In the genomic region with DNA sequence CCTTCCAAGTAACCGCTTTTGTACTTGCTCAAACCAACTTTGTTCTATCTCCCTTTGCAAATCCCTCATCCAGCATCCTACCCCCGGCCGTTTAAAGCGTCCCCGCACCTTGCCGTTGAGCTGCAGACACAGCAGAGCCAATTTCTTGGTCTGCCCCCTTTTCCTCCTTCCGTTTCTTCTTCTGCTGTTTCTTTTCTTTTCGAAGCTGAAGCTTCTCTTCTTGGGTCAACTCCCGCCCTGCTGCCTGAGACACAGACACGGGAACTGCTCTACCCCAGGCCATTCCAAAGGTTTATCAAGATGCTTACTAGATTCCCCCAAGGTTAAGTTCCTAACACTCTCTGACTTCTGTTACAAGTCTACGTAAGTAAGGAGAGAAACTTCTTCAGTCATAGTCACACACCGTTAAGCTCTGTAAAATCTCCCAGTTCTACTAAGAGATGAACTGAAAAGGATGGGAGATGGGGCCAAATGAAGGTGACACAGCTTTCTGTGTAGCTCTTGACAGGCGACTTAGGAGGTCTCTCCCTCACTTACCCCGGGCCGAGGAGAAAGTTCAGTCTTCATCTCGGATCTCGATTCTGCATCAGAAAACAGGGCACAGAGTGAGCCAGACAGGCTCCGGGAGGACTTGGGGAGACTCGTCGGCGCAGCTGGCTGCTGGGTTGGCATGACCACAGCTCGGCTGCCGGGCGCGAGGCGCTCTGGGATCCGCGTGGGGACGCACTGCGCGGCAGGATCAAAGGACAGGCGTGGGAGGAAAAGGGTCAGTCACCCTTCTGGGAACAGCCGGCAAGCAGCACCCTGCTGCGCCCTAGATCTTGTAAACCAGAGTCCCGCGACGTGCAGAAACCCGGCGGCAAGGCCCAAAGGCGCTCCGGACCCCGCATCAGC, we compare ENCODE assay signal across 8 mouse cellular contexts. TPM values are rescaled to one million over a fixed set of nuclear protein-coding genes. Genes with fewer than 3 reads are reported as not detected.
DNase-seq lines count a peak whose midpoint lies in the region; ATAC-seq and TF ChIP-seq lines count a peak whose summit lies in the region.

No protein-coding gene starts in this region.

- H3K4me1 ChIP-seq in heart, embryonic 12.5 days (replicated peaks): peaks cover 20% of the 10 kb centered on the region
- peaks cover 24% of the 10 kb centered on the region for H3K4me1 ChIP-seq in forebrain, embryonic 15.5 days
- peaks cover 19% of the 10 kb centered on the region for H3K4me1 ChIP-seq in limb, embryonic 12.5 days (replicated peaks)
- H3K4me1 ChIP-seq in neural tube, embryonic 13.5 days (replicated peaks): peaks cover 26% of the 10 kb centered on the region

- peak overlapping the region; percentile 77 for H3K9ac ChIP-seq in heart, embryonic 12.5 days
- peak overlapping the region; percentile 87 for H3K9ac ChIP-seq in forebrain, embryonic 15.5 days (replicated peaks)
- peak overlapping the region; percentile 87 for H3K9ac ChIP-seq in limb, embryonic 12.5 days (replicated peaks)
- H3K9ac ChIP-seq in neural tube, embryonic 13.5 days: peak overlapping the region; percentile 95

- WGBS in heart, embryonic 12.5 days: 13% methylated on average over 42 of the region's 42 CpGs
- 15% methylated on average over 42 of the region's 42 CpGs for WGBS in forebrain, embryonic 15.5 days
- WGBS in limb, embryonic 12.5 days: 13% methylated on average over 42 of the region's 42 CpGs
- WGBS in neural tube, embryonic 13.5 days: 14% methylated on average over 42 of the region's 42 CpGs

- ATAC-seq in heart, embryonic 12.5 days (ENCODE audit: insufficient number of reproducible peaks, low FRiP score): peak; percentile 74
- peak; percentile 41 for ATAC-seq in Patski
- peak; percentile 59 for ATAC-seq in forebrain, embryonic 15.5 days (replicated peaks)
- ATAC-seq in limb, embryonic 12.5 days (ENCODE audit: insufficient number of reproducible peaks, insufficient read depth, low FRiP score, low TSS enrichment, low read depth): peak; percentile 46
- ATAC-seq in neural tube, embryonic 13.5 days (ENCODE audit: low read depth): peak; percentile 70
- ATAC-seq in monocyte, adult 5-6 weeks (replicated peaks; ENCODE audit: insufficient number of reproducible peaks, low FRiP score, low TSS enrichment, poor library complexity, severe bottlenecking): no peak

- H3K4me3 ChIP-seq in heart, embryonic 12.5 days: peak overlapping the region; percentile 83
- peak overlapping the region; percentile 76 for H3K4me3 ChIP-seq in forebrain, embryonic 15.5 days
- peak overlapping the region; percentile 87 for H3K4me3 ChIP-seq in limb, embryonic 12.5 days (replicated peaks)
- peak overlapping the region; percentile 93 for H3K4me3 ChIP-seq in neural tube, embryonic 13.5 days

- TF ChIP-seq CTCF in Patski (IDR thresholded peaks at IDR 0.05): no peak

- peak overlapping the region; percentile 76 for H3K27ac ChIP-seq in heart, embryonic 12.5 days (ENCODE audit: poor library complexity, severe bottlenecking)
- peak overlapping the region; percentile 81 for H3K27ac ChIP-seq in forebrain, embryonic 15.5 days (replicated peaks)
- H3K27ac ChIP-seq in limb, embryonic 12.5 days: peak overlapping the region; percentile 80
- H3K27ac ChIP-seq in neural tube, embryonic 13.5 days (replicated peaks): peak overlapping the region; percentile 88

- no peaks in the 10 kb centered on the region for H3K9me3 ChIP-seq in heart, embryonic 12.5 days (replicated peaks)
- H3K9me3 ChIP-seq in forebrain, embryonic 15.5 days: no peaks in the 10 kb centered on the region
- H3K9me3 ChIP-seq in limb, embryonic 12.5 days: no peaks in the 10 kb centered on the region
- H3K9me3 ChIP-seq in neural tube, embryonic 13.5 days: no peaks in the 10 kb centered on the region

- no peaks in the 10 kb centered on the region for H3K27me3 ChIP-seq in heart, embryonic 12.5 days (replicated peaks)
- H3K27me3 ChIP-seq in Patski: no peaks in the 10 kb centered on the region
- no peaks in the 10 kb centered on the region for H3K27me3 ChIP-seq in forebrain, embryonic 15.5 days
- no peaks in the 10 kb centered on the region for H3K27me3 ChIP-seq in limb, embryonic 12.5 days
- no peaks in the 10 kb centered on the region for H3K27me3 ChIP-seq in neural tube, embryonic 13.5 days

- POLR2A ChIA-PET in Patski (lab: Charles Lee): interaction anchor here (0.9 to 3.8 kb wide), 9 partner anchors 10 to 98 kb away, joined by 3 to 24 read pairs (median 4); a partner anchor contains a TSS

- peaks cover 67% of the 10 kb centered on the region for H3K36me3 ChIP-seq in heart, embryonic 12.5 days
- peaks cover 69% of the 10 kb centered on the region for H3K36me3 ChIP-seq in forebrain, embryonic 15.5 days
- peaks cover 69% of the 10 kb centered on the region for H3K36me3 ChIP-seq in limb, embryonic 12.5 days
- H3K36me3 ChIP-seq in neural tube, embryonic 13.5 days: peaks cover 72% of the 10 kb centered on the region

- in situ Hi-C loops in Patski (cut with MboI; ENCODE audit: low pct_unique_long_range_greater_than_20kb): no loop called here

- CTCF ChIA-PET in Patski (lab: Charles Lee): interaction anchor here (0.9 to 1.9 kb wide), 3 partner anchors 11 to 136 kb away, joined by 3 to 5 read pairs (median 4); no protein-coding TSS in a partner anchor

- intact Hi-C loops in heart, postnatal 25 days (cut with DNase I): no loop called here

- DNase-seq in heart, postnatal 25 days (ENCODE audit: low spot score): no peak
- no peak for DNase-seq in Patski (ENCODE audit: low read depth, low spot score)
- no peak for DNase-seq in frontal cortex, postnatal 14 days (ENCODE audit: low spot score in 2 of 2)

- H3K4me2 ChIP-seq in heart, embryonic 12.5 days: peak overlapping the region; percentile 84
- peak overlapping the region; percentile 63 for H3K4me2 ChIP-seq in forebrain, embryonic 15.5 days (replicated peaks)
- peak overlapping the region; percentile 88 for H3K4me2 ChIP-seq in limb, embryonic 12.5 days
- peak overlapping the region; percentile 96 for H3K4me2 ChIP-seq in neural tube, embryonic 13.5 days

RNA-seq across cellular contexts. Expression of a gene that starts 0.7 kb away (rescaled TPM):
- 112 and 116 TPM in 2 replicates for polyA plus RNA-seq in heart, embryonic 12.5 days (2016; fragmentation: Nextera tagmentation; extraction: Ambion mirVana)
- total RNA-seq in heart, postnatal 25 days (2021): 10 to 100 TPM; 61.3 to 62.5 TPM
- polyA plus RNA-seq in Patski (2021): 163 TPM
- 138 and 143 TPM in 2 replicates for polyA plus RNA-seq in forebrain, embryonic 15.5 days (2015; fragmentation: Nextera tagmentation; extraction: Ambion mirVana)
- 149 and 153 TPM in 2 replicates for polyA plus RNA-seq in limb, embryonic 12.5 days (2016; fragmentation: Nextera tagmentation; extraction: Ambion mirVana)
- polyA plus RNA-seq in neural tube, embryonic 13.5 days (2015; fragmentation: Nextera tagmentation; extraction: Ambion mirVana): 114 and 119 TPM in 2 replicates
- 59.3 to 91.8 TPM (median 80.9 TPM) in 3 replicates for total RNA-seq in monocyte, adult 5-6 weeks (2017)

RNA-seq across cellular contexts. Expression of a gene that starts 0.9 kb away (rescaled TPM):
- 52.3 and 60.5 TPM in 2 replicates for polyA plus RNA-seq in heart, embryonic 12.5 days (2016; fragmentation: Nextera tagmentation; extraction: Ambion mirVana)
- total RNA-seq in heart, postnatal 25 days (2021): 10 to 100 TPM; 51.6 to 55.5 TPM
- polyA plus RNA-seq in Patski (2021): 78.1 TPM
- polyA plus RNA-seq in forebrain, embryonic 15.5 days (2015; fragmentation: Nextera tagmentation; extraction: Ambion mirVana): 78.8 and 87.0 TPM in 2 replicates
- polyA plus RNA-seq in limb, embryonic 12.5 days (2016; fragmentation: Nextera tagmentation; extraction: Ambion mirVana): 69.3 and 76.1 TPM in 2 replicates
- 67.5 and 76.4 TPM in 2 replicates for polyA plus RNA-seq in neural tube, embryonic 13.5 days (2015; fragmentation: Nextera tagmentation; extraction: Ambion mirVana)
- 12.1 to 24.5 TPM (median 22.7 TPM) in 3 replicates for total RNA-seq in monocyte, adult 5-6 weeks (2017)

RNA-seq across cellular contexts. Expression of a gene that starts 9.8 kb away (rescaled TPM):
- 9.9 and 10.5 TPM in 2 replicates for polyA plus RNA-seq in heart, embryonic 12.5 days (2016; fragmentation: Nextera tagmentation; extraction: Ambion mirVana)
- 1 to 10 TPM; 7.3 to 8.1 TPM for total RNA-seq in heart, postnatal 25 days (2021)
- 44.0 TPM for polyA plus RNA-seq in Patski (2021)
- 16.3 and 17.7 TPM in 2 replicates for polyA plus RNA-seq in forebrain, embryonic 15.5 days (2015; fragmentation: Nextera tagmentation; extraction: Ambion mirVana)
- 16.7 and 19.3 TPM in 2 replicates for polyA plus RNA-seq in limb, embryonic 12.5 days (2016; fragmentation: Nextera tagmentation; extraction: Ambion mirVana)
- polyA plus RNA-seq in neural tube, embryonic 13.5 days (2015; fragmentation: Nextera tagmentation; extraction: Ambion mirVana): 15.2 and 19.3 TPM in 2 replicates
- total RNA-seq in monocyte, adult 5-6 weeks (2017): 13.8 to 18.5 TPM (median 16.0 TPM) in 3 replicates

RNA-seq across cellular contexts. Expression of a gene that starts 12.3 kb away (rescaled TPM):
- polyA plus RNA-seq in heart, embryonic 12.5 days (2016; fragmentation: Nextera tagmentation; extraction: Ambion mirVana): 58.8 and 63.7 TPM in 2 replicates
- 10 to 100 TPM; 32.0 to 35.8 TPM for total RNA-seq in heart, postnatal 25 days (2021)
- polyA plus RNA-seq in Patski (2021): 63.0 TPM
- 69.5 and 75.4 TPM in 2 replicates for polyA plus RNA-seq in forebrain, embryonic 15.5 days (2015; fragmentation: Nextera tagmentation; extraction: Ambion mirVana)
- polyA plus RNA-seq in limb, embryonic 12.5 days (2016; fragmentation: Nextera tagmentation; extraction: Ambion mirVana): 101 and 108 TPM in 2 replicates
- polyA plus RNA-seq in neural tube, embryonic 13.5 days (2015; fragmentation: Nextera tagmentation; extraction: Ambion mirVana): 65.7 and 69.4 TPM in 2 replicates
- total RNA-seq in monocyte, adult 5-6 weeks (2017): 42.4 to 80.2 TPM (median 50.2 TPM) in 3 replicates

RNA-seq across cellular contexts. Expression of a gene that starts 12.6 kb away (rescaled TPM):
- polyA plus RNA-seq in heart, embryonic 12.5 days (2016; fragmentation: Nextera tagmentation; extraction: Ambion mirVana): 1.0 and 1.3 TPM in 2 replicates
- under 1 TPM; 0.23 to 0.28 TPM for total RNA-seq in heart, postnatal 25 days (2021)
- 3.9 TPM for polyA plus RNA-seq in Patski (2021)
- polyA plus RNA-seq in forebrain, embryonic 15.5 days (2015; fragmentation: Nextera tagmentation; extraction: Ambion mirVana): 1.2 and 1.8 TPM in 2 replicates
- 0.80 and 1.5 TPM in 2 replicates for polyA plus RNA-seq in limb, embryonic 12.5 days (2016; fragmentation: Nextera tagmentation; extraction: Ambion mirVana)
- 0.71 and 1.3 TPM in 2 replicates for polyA plus RNA-seq in neural tube, embryonic 13.5 days (2015; fragmentation: Nextera tagmentation; extraction: Ambion mirVana)
- total RNA-seq in monocyte, adult 5-6 weeks (2017): 1.4 to 2.5 TPM (median 2.2 TPM) in 3 replicates
